Mouse (Mus musculus) stomach, postnatal 0 days (tissue): Measurements from ENCODE around the gene Tectb. TPM values are rescaled to one million over a fixed set of nuclear protein-coding genes. Genes with fewer than 3 reads are reported as not detected.

Experiments used
- ATAC-seq: fragments of 200-750 bp; cut with Nextera tagmentation; 2 replicates; pipeline ENCODE4 v1.8.0; 2017; ENCODE audit not compliant: low FRiP score, low TSS enrichment
- DNase-seq: peaks from one replicate; pipeline ENCODE4 v3.0.0-alpha.2; 2016; ENCODE audit warnings: low spot score
- H3K27ac ChIP-seq: fragments of 300-500 bp; sonication (generic); replicated peaks from 2 replicates; pipeline ENCODE4 v1.5.1; 2014; ENCODE audit warnings: mild to moderate bottlenecking, control low read depth
- H3K27me3 ChIP-seq: fragments of 300-500 bp; sonication (generic); 2 replicates; pipeline ENCODE4 v1.6.1; 2014; ENCODE audit warnings: low read length; ENCODE audit not compliant: control insufficient read depth, insufficient read depth
- H3K36me3 ChIP-seq: fragments of 300-500 bp; sonication (generic); 2 replicates; pipeline ENCODE4 v1.6.1; 2014; ENCODE audit warnings: low read length, mixed read lengths; ENCODE audit not compliant: control insufficient read depth, insufficient read depth
- H3K4me1 ChIP-seq: fragments of 300-500 bp; sonication (generic); replicated peaks from 2 replicates; pipeline ENCODE4 v1.6.1; 2014; ENCODE audit warnings: antibody characterized with exemption; ENCODE audit not compliant: control insufficient read depth, insufficient read depth
- H3K4me2 ChIP-seq: fragments of 300-500 bp; sonication (generic); replicated peaks from 2 replicates; pipeline ENCODE4 v1.6.1; 2014; ENCODE audit warnings: low read depth, mild to moderate bottlenecking, control low read depth, moderate library complexity
- H3K4me3 ChIP-seq: fragments of 300-500 bp; sonication (generic); 2 replicates; pipeline ENCODE4 v1.5.1; 2014; ENCODE audit warnings: low read depth, low read length, control low read depth
- H3K9ac ChIP-seq: fragments of 300-500 bp; sonication (generic); 2 replicates; pipeline ENCODE4 v1.6.1; 2014; ENCODE audit warnings: mild to moderate bottlenecking, low read length, control low read depth, mixed read lengths
- H3K9me3 ChIP-seq: fragments of 300-500 bp; sonication (generic); 2 replicates; pipeline ENCODE4 v1.6.1; 2016; ENCODE audit warnings: low read length; ENCODE audit not compliant: control insufficient read depth
- CTCF ChIP-seq: IDR thresholded peaks from 2 replicates; pipeline ENCODE4 v1.5.1; 2016; ENCODE audit warnings: antibody characterized with exemption, low read depth, mild to moderate bottlenecking, moderate library complexity
- EP300 ChIP-seq: optimal IDR thresholded peaks from 2 replicates; pipeline ENCODE3; 2016; ENCODE audit warnings: antibody characterized with exemption
- WGBS: fragments of 180-500 bp; shearing (Covaris S2); extraction: QIAGEN DNeasy Blood & Tissue Kit; methylation state at CpG from one replicate; pipeline ENCODE4 v1.1.7; 2014; 5-methylcytosine and 5-hydroxymethylcytosine counted together
- polyA plus RNA-seq: library from polyadenylated mRNA; unstranded; fragments of >200 nt; fragmentation: Nextera tagmentation; extraction: Ambion mirVana; gene quantifications from 2 replicates; pipeline ENCODE4 v1.2.1, GENCODE M21; 2015

The Tectb gene
- polyA plus RNA-seq, 1 experiment from 2014 or later: 0.23 TPM

GRCm38 (mm10) chr19:55213617-55214340, 33.2 kb downstream of the Tectb start:
- peak; percentile 70 for ATAC-seq

GRCm38 (mm10) chr19:55216876-55217275, 36.3 kb downstream of the Tectb start:
- Histone ChIP-seq H3K36me3 (no peaks in the 10 kb centered on the region), H3K27ac (peak overlapping the region; percentile 45; the same call in 1 of the 2 replicates), H3K27me3 (no peaks in the 10 kb centered on the region), H3K4me3 (no peak overlapping the region), H3K4me2 (no peak overlapping the region), H3K9me3 (no peaks in the 10 kb centered on the region), H3K9ac (no peak overlapping the region), H3K4me1 (0 out of 2 replicates have a peak, but pooled peaks cover 3% of the 10 kb centered on the region)
- ATAC-seq (no peak), DNase-seq (no peak)
- no peak for TF ChIP-seq EP300
- no peak for TF ChIP-seq CTCF
- WGBS: 60% methylated on average over 4 of the region's 4 CpGs

More at GRCm38 (mm10) chr19:55213617-55214340, 33.2 kb downstream of the Tectb start:
- Histone ChIP-seq H3K27ac (peak overlapping the region; percentile 83), H3K27me3 (no peaks in the 10 kb centered on the region), H3K4me1 (0 out of 2 replicates have a peak, but pooled peaks cover 2% of the 10 kb centered on the region), H3K9me3 (no peaks in the 10 kb centered on the region), H3K9ac (no peak overlapping the region), H3K4me2 (no peak overlapping the region), H3K36me3 (no peaks in the 10 kb centered on the region), H3K4me3 (no peak overlapping the region)
- WGBS: 41% methylated on average over 12 of the region's 12 CpGs
- TF ChIP-seq EP300: no peak
- no peak for TF ChIP-seq CTCF
- peak; percentile 67 for DNase-seq

- TF ChIP-seq CTCF: no peak
- TF ChIP-seq EP300: no peak
- Histone ChIP-seq H3K4me2 (no peak overlapping the region), H3K4me1 (0 out of 2 replicates have a peak, but pooled peaks cover 3% of the 10 kb centered on the region), H3K9me3 (no peaks in the 10 kb centered on the region), H3K4me3 (no peak overlapping the region), H3K27ac (peak overlapping the region; percentile 45; the same call in 1 of the 2 replicates), H3K27me3 (no peaks in the 10 kb centered on the region), H3K36me3 (no peaks in the 10 kb centered on the region), H3K9ac (no peak overlapping the region)
- DNase-seq: no peak
- ATAC-seq: no peak
- WGBS: 64% methylated on average over 9 of the region's 9 CpGs
Observed at GRCm38 (mm10) chr19:55217365-55217764, 36.8 kb downstream of the Tectb start.

- Histone ChIP-seq H3K4me3 (peak overlapping the region; percentile 43), H3K9me3 (no peaks in the 10 kb centered on the region), H3K27ac (peak overlapping the region; percentile 75; the same call in 1 of the 2 replicates), H3K27me3 (no peaks in the 10 kb centered on the region), H3K9ac (peak overlapping the region; percentile 52), H3K4me2 (peak overlapping the region; percentile 64), H3K36me3 (no peaks in the 10 kb centered on the region), H3K4me1 (0 out of 2 replicates have a peak, but pooled peaks cover 3% of the 10 kb centered on the region)
- peak; percentile 89 for TF ChIP-seq CTCF
- TF ChIP-seq EP300: no peak
- WGBS: 4% methylated on average over 20 of the region's 20 CpGs
- ATAC-seq (peak; percentile 55), DNase-seq (peak; percentile 84)
Observed at GRCm38 (mm10) chr19:55218192-55218739, 37.7 kb downstream of the Tectb start.

GRCm38 (mm10) chr19:55218741-55219221, 38.2 kb downstream of the Tectb start:
- Histone ChIP-seq H3K36me3 (no peaks in the 10 kb centered on the region), H3K9ac (peak overlapping the region; percentile 52), H3K4me1 (0 out of 2 replicates have a peak, but pooled peaks cover 3% of the 10 kb centered on the region), H3K4me2 (peak overlapping the region; percentile 64), H3K27ac (peak overlapping the region; percentile 75), H3K4me3 (peak overlapping the region; percentile 43), H3K9me3 (no peaks in the 10 kb centered on the region), H3K27me3 (no peaks in the 10 kb centered on the region)
- no peak for TF ChIP-seq CTCF
- no peak for TF ChIP-seq EP300
- 17% methylated on average over 12 of the region's 12 CpGs for WGBS
- ATAC-seq: peak; percentile 4
- DNase-seq: no peak
